Mouse (Mus musculus) retina, postnatal 1 day (tissue): ENCODE data around the gene Dad1.
A peak's percentile ranks its signal among the peaks of the same experiment; 100 is the strongest.

Source experiments
- DNase-seq: peaks from one replicate; pipeline ENCODE4 v3.0.0-alpha.2; 2012

Dad1 gene

DNA sequence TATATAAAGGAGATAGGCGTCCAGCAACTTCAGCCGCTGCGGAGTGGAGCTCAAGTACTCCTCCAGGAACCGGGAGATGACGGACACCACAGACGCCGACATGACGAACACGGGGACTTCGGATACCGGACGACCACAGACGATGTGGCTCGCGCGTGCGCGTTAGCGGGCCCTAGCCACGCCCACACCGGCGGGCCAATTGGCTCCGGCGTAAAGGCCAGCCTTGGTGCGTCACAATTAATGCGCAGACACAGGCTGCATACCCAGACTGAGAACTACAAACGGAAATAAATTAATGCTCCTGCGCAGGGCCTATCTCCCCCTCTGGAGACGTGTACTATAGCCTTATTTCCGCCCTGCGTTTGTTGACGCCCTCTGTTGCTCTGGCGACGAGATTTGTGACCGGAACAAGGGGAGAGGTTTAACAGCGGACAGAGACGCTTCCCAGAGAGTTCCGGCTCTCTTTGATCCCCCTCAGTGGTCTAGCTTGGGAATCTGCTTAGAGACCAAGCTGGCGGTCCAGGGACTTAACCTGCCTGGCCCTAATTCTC, at the start of gene Dad1, which contains the start of gene Abhd4:
Gene Dad1, minus strand, starts transcription at position 364 of the 551 bp plus-strand sequence.
Gene Abhd4, plus strand, starts transcription at position 448 of the 551 bp plus-strand sequence.
- DNase-seq: peak; percentile 99

DNA sequence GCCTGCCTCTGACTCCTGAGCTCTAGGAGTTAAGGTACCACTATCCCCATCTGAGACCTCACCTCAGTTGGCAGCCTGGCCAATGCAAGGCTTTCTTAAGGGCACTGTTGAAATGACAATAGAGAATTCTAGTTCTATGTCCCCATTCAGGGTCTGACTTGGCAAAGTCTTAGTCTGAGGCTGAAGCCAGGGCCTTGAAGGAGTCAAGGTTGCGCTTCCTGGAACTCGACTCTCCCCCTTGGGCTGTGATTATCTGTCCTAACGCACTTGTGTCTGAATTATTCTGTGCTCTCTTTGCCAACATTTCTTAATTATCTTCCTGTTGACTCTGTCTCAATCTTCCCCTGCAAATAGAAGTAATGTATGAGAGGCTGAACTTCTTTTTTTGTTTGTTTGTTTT, 46.8 kb upstream of the Dad1 start:
- no peak for DNase-seq

- no peak for DNase-seq
Measured at GRCm38 (mm10) chr14:54300136-54300535, 46.2 kb upstream of the Dad1 start.

- DNase-seq: no peak
Measured at GRCm38 (mm10) chr14:54284839-54285238, 30.9 kb upstream of the Dad1 start, which contains the start of gene Olfr49. Gene Olfr49, minus strand, starts transcription at chr14:54284939.

- no peak for DNase-seq
Measured at GRCm38 (mm10) chr14:54276446-54276845, 22.5 kb upstream of the Dad1 start.

DNA sequence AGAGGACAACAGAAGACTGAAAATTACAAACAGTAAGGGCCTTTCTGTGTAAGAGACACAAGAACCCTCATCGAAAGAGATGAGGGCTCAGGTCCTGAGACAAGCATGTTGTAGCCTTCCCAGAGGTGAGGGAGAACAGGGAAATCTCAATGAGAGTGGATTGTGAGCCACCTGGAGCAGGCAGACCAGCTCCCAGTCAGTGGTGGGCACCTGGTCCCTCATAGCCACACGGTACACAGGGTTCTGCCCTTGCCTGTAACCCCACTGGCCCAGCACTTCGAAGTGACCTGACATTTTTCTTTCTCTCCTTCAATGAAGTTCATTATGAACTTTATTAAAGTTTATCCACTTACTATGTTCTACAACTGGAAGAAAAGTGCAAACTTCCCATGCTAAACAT, 18.8 kb upstream of the Dad1 start:
- DNase-seq: no peak

GRCm38 (mm10) chr14:54271976-54272606, 18.2 kb upstream of the Dad1 start:
- DNase-seq: no peak

- DNase-seq: no peak
Measured at GRCm38 (mm10) chr14:54270413-54270812, 16.5 kb upstream of the Dad1 start.

GRCm38 (mm10) chr14:54269566-54269965, 15.7 kb upstream of the Dad1 start:
- no peak for DNase-seq

GRCm38 (mm10) chr14:54267966-54268365, 14.1 kb upstream of the Dad1 start:
- DNase-seq: no peak

GRCm38 (mm10) chr14:54265951-54266350, 12.0 kb upstream of the Dad1 start:
- DNase-seq: no peak

DNA sequence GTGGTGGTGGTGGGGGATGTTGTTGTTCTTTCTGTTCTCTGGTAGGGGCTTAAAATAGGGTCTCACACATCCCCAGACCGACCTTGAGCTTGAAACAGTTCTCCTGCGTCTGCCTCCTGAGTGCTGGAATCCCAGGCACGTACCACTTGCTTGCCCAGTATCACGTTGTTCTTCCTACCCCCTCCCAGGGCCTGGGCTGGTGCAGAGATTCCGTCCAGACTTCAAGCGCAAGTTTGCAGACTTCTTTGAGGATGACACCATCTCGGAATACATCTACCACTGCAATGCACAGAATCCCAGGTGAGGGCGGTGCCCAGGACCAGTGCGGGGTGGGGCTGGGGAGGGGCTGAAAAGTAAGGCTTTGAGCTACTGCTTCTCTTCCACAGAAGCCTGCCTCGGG, 11.2 kb upstream of the Dad1 start:
- no peak for DNase-seq

- no peak for DNase-seq
Measured at GRCm38 (mm10) chr14:54264231-54264630, 10.3 kb upstream of the Dad1 start.

- no peak for DNase-seq
Measured at GRCm38 (mm10) chr14:54263099-54263498, 9.2 kb upstream of the Dad1 start.

DNA sequence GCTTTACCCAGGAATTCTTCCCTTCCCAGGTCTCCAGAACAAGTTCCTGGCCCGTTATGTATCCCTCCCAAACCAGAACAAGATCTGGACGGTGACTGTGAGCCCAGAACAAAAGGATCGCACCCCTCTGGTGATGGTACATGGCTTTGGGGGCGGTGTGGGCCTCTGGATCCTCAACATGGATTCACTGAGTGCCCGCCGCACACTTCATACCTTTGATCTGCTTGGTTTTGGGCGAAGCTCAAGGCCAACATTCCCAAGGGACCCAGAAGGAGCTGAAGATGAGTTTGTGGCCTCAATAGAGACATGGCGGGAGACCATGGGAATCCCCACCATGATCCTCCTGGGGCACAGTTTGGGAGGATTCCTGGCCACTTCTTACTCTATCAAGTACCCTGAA, 8.7 kb upstream of the Dad1 start:
- DNase-seq: no peak

GRCm38 (mm10) chr14:54261386-54261785, 7.5 kb upstream of the Dad1 start:
- DNase-seq: no peak

DNA sequence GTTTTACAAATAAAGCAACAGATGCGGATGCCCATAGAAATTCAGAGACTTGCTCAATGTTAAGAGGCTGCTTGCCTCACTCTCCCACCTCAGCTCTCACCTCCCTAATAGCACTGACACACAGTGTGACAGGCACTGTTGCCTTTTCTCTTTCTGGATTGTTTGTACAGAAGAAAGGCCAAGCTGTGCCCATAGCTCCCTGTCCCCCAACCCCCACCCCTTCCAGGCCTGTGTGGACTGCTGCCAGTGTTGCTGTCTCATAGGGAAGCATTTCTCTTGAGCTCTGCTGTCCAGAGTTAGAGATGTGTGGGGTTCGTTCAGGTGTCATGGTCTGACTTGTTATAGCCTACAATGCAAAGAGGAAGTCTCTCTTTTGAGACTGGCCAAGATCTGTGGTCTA, 6.3 kb upstream of the Dad1 start:
- no peak for DNase-seq

- no peak for DNase-seq
Measured at GRCm38 (mm10) chr14:54259722-54260085, 5.8 kb upstream of the Dad1 start.

DNA sequence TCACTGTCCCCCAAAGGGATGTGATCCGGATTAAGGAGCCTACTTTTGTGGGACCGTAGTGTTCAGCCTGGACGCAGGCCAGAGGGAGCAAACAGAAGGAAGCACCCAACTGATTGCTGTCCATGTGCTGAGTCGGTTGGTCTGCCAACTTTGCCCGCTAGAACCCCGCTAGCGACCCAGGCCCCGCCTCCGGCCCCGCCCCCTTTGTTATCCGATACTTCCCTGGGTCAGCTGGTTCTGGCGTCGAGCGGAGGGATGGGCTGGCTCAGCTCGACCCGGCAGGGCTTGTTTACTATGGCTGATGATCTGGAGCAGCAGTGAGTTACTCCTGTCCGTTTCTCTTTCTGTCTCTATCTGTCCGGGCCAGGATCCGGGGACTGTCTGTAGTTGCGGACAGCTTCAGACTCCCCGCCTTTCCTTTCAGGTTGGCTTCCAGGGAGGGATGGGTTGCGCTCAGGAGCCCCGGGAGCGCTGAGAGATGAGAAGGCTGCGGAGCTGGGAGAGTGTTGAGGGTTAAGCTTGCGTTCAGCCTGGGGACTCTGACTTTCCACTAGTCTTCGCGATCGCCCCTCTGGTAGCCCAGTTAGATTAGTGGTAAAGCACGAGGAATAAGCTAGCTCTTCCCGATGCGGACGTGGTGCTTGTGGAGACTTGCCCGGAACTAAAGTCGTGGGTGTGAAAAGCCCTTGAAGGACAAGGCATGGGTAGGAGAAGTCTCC, 5.3 kb upstream of the Dad1 start:
- DNase-seq: peak; percentile 94

DNA sequence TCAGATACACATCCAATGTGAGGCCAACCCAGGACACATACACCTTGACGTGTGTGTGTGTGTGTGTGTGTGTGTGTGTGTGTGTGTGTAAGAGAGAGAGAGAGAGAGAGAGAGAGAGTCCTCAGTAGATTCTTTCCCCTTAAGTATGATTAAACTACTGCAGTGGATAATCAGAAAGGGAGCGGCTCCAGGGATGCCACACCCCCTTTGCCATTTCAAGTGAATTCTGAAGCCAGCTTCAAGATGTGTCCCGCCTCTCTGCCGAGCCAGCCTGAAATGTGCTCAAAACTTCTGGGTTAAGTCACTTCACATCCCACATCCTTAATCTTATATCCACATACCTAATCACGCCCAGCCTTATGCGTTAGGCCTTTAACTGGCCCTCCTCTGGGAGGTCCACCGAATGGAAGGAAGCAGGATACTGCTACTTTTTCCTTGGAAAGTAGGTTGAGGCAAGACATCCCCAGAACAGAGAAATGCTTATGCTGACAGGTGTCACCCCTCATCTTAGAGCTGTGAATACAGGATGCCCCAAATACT, 4.3 kb upstream of the Dad1 start:
- DNase-seq: no peak

DNA sequence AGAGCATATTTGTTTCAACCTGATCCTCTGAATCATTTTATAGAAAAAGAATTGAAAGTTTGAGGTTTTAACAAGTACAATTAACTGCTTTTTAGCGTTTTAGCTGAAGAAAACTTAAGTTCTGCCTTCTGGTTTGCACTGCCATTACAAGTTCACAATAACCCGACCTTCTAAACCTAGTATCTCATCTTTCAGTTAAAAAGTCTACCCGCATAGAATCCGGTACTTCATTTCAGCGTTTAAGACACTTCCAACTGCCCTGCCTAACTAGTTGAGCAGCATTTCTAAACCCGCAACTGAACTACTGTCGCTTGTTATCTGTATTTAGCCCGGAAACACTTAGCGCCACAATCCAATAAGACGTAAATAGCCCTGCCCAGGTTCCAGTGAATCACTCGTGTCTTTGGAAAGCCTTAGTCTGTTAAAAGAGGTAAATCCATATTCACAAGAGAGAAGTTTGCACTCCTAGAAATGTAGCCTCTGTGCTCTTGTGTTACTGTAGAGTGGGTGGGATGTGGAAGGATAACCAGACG, 832 bp upstream of the Dad1 start:
- DNase-seq: no peak

DNA sequence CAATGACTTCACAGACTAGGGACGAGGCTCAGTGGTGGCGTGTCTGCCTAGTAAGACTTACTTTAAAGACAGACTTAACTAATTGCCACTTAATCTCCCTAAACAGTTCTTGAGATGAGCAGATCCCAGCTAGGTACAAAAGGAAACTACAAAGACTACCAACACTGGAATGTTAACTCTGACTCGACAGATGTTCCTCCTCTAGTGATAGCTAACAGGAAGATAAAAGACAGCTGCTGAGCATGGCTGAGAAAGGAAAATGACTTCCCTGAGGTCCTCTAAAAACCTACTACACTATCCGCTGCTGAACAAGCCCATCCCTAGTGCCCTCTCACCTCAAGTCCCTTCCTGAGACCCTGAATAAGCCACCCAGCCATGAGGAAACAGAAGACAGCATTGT, 3.8 kb downstream of the Dad1 start:
- no peak for DNase-seq

DNA sequence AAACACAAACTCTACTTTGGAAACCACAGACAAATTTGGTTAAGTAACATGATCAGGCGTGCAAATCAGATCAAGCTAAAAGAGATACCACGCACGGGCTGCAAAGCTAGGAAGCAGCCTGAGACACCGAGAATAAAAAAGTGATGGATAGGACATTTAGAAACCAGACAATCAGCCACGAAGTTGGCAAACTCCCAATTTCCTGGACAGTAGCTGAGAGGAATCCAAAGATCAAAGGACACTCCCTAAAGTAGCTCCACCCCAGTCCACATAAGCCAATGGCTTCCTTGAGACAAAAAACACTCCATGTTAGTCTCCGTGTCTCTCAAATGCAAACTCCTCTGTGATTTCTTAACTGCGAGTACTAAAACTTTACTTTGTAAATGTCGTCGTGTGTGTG, 4.6 kb downstream of the Dad1 start:
- no peak for DNase-seq

DNA sequence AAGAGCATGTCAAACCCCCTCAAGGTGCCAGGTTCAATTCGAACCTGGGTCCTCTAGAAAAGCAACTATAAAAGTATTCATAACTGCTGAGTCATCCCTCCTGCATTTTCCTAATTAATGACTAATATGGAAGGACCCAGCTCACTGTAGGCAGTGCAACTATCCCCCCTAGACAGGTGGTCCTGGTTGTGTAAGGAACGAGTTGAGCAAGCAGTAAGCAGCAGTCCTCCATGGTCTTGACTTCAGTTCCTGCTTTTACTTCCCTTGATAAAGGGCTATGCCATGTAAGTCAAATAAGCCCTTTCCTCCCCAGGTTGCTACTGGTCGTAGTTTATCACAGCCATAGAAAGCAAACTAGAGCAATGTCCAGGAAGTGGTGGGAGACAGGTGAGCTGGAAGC, 7.7 kb downstream of the Dad1 start:
- no peak for DNase-seq
